Mouse (Mus musculus): Measurements from ENCODE around the gene Prim2.

The Prim2 gene

DNA sequence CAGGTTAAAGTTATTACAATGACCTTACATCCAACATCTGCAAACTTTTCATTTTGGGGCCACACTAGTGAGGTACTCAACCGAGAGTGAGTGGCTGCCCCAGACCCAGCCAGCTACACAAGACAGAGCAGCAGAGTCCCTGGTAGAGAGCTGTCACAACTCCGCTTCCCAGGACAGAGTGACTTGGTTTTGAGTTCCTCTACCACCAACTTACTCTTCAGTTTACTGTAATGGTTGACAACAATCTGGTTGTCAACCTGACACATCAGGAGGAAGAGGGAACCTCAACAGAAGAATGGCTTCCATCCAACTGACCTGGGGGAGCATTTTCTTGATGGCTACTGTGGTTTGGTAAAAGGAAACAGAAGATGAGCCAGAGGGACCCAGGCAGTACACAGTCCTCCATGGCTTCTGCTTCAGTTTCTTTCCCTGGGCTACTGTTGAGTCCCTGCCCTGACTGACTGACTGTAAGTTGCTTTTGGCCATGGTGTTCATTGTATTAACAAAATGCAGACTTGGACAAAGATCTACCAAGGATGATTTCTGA, 134.4 kb downstream of the Prim2 start:
- no peak for DNase-seq

DNA sequence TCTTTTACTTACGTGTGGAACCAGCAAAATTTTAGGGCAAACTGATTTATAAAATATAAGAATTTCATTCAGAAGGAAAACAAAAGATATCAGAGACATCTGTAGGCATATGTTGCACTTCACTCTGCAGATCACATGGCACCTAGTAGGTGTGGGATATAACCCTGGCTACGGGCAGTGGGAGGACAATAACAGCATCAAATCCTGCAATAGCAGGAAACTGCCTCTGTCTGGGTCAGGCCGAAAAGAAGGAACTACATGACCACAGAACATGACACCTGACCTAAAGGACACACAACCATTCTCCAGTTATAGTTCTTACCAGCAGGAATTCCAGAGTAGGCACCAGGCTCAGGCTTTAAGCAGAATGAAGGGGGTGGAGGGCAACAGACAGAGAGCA, 137.7 kb downstream of the Prim2 start:
- no peak for DNase-seq

GRCm38 (mm10) chr1:33531097-33531856, 138.3 kb downstream of the Prim2 start:
- DNase-seq = no peak

DNA sequence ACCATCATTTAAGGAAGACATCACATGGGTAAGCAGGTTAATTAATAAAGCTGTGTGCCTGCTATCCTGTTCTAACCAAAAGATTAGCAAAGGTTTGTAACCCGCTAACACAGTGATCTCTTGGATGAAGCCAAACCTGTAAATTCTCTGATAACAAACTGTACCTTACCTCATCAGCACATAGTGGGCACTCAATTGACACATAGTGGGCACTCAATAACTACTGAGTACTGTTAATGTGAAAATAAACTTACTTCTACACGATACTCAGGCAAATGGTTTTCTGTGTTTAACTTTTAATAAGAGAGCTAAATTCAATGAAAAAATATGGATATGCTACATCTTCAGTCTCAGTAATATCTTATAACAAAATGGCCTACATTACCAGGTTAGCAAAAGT, 139.1 kb downstream of the Prim2 start:
- DNase-seq = no peak

DNA sequence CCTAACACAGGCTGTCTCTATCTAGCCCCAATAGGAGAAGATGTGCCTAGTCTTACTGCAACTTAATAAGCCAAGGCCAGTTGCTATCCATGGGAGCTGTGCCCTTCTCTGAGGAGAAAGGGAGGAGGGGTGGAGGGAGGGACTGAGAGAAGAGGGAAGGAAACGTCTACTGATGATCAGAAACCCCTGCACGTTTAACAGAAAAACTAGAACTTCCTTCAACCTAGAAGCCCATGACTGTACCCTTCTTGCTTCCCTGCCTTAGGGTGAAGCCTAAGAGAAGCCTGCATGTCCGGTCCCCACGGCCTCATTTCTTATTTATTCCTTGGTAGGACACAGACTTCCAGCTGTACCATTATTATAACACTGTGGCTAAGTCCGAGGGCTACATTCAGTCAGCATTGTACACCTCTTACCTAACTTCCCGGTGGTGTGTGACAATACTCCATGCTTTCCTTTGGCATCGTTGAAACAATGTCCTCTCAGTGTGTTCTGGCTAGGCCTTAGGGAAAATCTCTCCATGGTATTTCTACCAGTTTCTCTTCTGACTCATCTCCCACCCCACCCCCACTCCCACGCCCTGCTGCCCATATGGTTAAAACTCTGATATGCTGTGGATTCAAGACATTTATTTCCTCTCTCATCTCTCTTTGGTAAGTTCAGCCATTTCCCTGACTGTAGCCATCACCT, 139.9 kb downstream of the Prim2 start:
- peak; percentile 49 for DNase-seq

GRCm38 (mm10) chr1:33527352-33527863, 142.2 kb downstream of the Prim2 start:
- DNase-seq = no peak

- no peak for DNase-seq
Observed at GRCm38 (mm10) chr1:33523223-33523622, 146.4 kb downstream of the Prim2 start.

DNA sequence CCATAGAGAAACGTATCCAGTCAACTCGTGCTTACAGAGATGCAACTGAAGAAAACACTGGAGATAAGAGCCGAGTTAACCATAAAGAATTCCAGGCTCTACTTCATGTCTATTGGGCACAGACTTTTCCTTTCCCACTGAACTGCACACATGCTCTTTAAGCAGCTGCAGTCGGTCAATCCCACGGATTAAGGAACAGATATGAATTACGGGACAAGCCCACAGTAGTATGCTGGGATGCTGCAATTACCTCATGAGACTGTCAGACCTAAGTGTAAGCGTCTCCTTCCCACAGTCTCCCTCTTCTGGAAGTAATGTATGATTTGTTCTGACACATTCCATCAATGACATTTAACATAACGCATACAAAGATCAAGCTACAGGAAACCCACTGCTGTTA, 154.5 kb downstream of the Prim2 start:
- no peak for DNase-seq

- no peak for DNase-seq
Observed at GRCm38 (mm10) chr1:33511310-33511709, 158.3 kb downstream of the Prim2 start.

DNA sequence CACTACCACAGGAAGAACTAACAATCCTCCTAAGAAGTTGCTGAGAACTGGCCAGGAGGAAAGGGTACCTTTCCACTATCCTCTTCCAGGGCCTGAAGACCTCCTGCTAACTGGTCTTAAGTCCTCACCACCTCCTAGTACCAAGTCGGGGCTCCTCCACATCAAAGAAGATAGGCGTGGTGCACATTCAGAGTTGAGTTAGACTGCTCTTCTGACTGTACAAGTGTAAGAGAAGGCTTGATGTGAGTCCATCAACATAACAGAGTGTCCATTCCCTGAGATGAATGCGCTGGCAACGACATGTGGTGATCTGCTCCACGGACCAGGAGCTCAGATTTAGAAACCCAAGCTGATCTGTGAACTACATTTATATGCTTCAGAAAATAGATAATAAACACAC, 165.2 kb downstream of the Prim2 start:
- DNase-seq = no peak

- DNase-seq = no peak
Observed at GRCm38 (mm10) chr1:33502890-33503289, 166.7 kb downstream of the Prim2 start.

DNA sequence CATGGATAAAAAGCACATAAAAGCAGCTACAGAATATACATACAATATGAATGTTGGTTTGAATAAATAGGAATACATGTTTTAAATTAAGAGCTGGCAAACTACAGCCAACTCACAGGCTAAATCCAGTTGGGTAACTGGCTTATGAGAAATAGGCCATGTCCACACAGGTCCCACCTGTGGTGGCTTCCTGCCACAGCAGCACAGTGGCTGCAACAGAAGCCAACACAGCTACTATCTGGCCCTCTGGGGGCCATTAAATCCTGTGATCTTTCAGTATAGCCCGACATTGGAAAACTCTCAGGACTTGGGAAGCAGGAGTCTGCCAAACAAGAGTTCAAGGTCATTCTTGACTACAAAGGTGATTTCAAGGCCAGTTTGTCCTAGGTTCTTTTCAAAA, 167.3 kb downstream of the Prim2 start:
- DNase-seq = no peak

DNA sequence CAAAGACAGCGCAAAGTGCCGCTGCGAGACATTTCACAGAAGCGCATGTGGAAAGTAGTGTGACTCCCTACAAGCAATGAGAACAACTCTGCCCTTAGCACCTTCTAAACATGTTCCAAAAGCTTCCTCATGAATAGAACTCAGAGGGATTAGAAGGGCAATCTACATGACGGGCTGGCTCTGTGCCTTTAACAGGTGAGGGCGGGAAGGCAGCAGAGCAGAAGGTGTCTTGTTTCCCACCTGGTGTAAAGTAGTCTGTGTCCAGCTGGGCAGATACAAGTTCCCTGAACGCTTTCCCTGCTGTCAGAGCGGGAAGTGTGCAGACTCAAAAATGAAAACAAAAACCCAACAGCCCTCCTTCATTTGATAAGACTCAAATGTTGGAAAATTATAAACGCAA, 169.5 kb downstream of the Prim2 start:
- DNase-seq = no peak

- DNase-seq = no peak
Observed at GRCm38 (mm10) chr1:33499603-33500002, 170.0 kb downstream of the Prim2 start.

DNA sequence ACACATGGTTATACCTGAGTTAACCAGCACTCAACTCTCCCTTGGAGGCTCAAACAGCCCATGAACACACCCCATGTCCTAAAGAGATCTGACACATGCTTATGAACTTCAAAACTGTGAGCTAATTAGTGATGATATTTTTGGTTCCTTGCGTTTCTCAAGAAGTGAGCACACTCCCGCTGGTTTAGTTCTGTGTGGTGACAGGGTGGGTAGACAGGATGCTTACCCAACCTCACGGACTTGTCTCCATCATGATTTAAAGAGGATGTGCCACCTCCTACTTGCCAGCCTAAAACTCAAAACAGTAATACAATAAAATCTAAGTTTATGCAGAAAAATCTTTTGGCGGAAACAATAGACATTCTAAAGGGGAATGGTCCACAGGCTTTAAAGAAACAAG, 173.5 kb downstream of the Prim2 start:
- no peak for DNase-seq

- no peak for DNase-seq
Observed at GRCm38 (mm10) chr1:33495586-33495985, 174.0 kb downstream of the Prim2 start.

DNA sequence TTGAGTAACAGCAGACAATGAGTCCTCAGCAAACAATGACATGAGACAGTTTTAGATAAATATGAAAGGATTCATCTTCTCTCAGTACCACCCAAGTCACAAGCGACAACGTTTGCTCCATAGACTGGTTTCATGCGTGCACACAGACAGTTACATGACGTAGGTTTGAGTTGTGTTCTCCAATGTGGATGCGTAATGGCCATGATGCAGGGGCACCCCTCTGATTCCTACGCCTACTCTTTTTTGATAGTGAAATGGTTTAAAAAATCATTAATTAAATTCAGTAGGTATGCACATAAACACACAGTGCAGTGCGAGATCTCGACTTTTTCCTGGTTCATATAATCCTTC, 174.4 kb downstream of the Prim2 start:
- no peak for DNase-seq

DNA sequence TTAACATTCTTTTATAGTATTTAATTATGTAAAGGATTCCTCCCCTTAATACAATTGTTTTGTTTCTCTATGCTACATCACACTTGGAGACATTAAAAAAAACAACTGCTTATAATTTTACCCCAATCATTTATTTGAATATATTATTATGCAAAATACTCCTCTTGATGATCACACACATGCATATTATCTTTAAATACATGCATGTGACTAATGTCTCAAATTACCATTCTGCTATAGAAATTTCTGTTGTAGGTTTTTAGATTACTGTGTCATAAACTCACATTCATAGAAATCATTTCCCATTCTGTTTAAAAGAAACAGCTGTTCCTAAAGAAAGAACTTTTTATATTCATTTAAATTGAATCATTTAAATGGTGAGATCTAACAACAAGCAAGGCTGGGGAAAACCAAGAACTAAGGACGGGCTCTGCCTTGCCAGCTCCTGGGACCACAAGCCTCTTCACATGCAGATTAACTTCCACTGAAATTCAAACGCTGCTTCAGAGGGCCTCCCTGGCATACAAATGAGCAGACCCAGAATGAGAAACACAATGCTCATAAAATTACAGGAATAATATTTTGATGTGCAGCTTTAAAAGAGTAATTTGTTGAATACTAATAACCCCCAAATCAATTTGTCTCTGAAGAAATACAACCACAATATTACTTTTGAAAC, 174.9 kb downstream of the Prim2 start:
- DNase-seq = no peak

GRCm38 (mm10) chr1:33490220-33490619, 179.4 kb downstream of the Prim2 start:
- no peak for DNase-seq

- no peak for DNase-seq
Observed at GRCm38 (mm10) chr1:33488372-33488771, 181.2 kb downstream of the Prim2 start.

DNA sequence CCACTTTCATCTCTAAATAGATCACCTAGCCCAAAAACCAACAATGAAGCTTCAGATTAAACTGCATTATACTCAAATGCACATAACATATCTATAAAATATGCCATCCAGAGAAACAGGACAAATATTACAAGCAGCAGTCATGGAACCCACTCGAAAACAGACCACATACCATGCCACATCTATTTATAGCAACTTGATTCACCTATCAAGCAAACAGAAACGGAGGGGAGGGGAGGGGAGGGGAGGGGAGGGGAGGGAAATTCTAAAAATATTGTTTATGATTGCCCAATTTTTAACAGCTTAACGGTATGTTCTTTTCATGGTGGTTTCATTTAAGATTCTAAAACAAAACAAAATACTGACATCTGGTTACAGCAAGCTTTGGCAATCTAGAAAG, 185.8 kb downstream of the Prim2 start:
- DNase-seq = no peak

DNA sequence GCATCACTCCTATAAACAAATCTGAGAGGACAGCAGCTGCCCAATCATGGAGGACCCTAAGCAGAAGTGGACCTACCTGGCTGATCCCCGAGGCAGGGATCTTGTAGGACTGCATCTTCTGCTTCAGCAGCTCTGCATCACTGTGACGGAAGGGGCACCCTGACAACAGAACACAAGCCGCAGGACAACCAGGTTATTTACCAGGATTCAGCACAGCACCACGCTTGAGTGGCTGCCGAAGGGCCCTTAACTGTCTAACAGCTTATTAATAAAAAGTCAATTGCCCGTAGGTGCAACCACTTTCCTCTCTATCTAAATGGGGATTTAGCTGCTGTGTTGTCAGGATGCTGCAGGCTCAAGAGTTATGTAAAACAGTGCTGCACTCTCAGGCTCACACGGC, 189.2 kb downstream of the Prim2 start:
- no peak for DNase-seq

GRCm38 (mm10) chr1:33471069-33471468, 198.5 kb downstream of the Prim2 start:
- no peak for DNase-seq

DNA sequence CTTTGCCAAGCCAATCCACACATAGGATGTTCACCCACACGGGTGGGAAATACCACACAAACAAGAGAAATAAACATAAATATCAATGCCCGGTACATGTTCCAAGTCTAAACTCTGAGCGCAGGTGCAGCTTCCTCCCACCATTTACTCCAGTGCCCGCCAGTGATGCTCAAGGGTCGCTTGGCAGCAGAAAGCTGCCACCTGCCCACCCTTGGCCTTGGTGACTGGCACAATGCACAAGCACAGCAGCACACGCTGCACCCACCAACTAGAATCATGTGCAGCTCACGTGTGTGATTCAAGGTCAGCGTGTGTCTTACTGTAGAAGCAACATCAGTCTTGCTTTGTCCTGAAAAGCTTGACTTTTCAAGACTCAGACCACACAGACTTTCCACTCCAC, 199.4 kb downstream of the Prim2 start:
- DNase-seq = no peak

Data from right cerebral cortex, adult 18-20 months (tissue).